Mouse (Mus musculus): ENCODE measurements around the gene Ripor1.
A peak's percentile ranks its signal among the peaks of the same experiment; 100 is the strongest.
"Not testable (repeated sequence)": the region's sequence is repeated elsewhere in the genome, so short reads cannot be mapped to it uniquely, and the experiment has no call there.

The Ripor1 gene

GRCm38 (mm10) chr8:105604804-105605381, at the start of gene Ripor1:
Gene Ripor1 (plus strand): TSS chr8:105605255.
- peak; percentile 91 for DNase-seq

- no peak for DNase-seq
These were observed 42.2 kb upstream of the Ripor1 start for GRCm38 (mm10) chr8:105562863-105563262.

GRCm38 (mm10) chr8:105563871-105564270, 41.2 kb upstream of the Ripor1 start:
- no peak for DNase-seq

- DNase-seq = not testable (repeated sequence)
These were observed 40.4 kb upstream of the Ripor1 start for GRCm38 (mm10) chr8:105564573-105565229.

GRCm38 (mm10) chr8:105565401-105565881, 39.6 kb upstream of the Ripor1 start:
- no peak for DNase-seq

- peak; percentile 100 for DNase-seq
These were observed 38.9 kb upstream of the Ripor1 start, which contains the start of gene Atp6v0d1 for GRCm38 (mm10) chr8:105565952-105566702. Gene Atp6v0d1 (minus strand): TSS chr8:105566047.

- peak; percentile 52 for DNase-seq
These were observed 38.1 kb upstream of the Ripor1 start for GRCm38 (mm10) chr8:105566703-105567595.

GRCm38 (mm10) chr8:105571810-105572209, 33.2 kb upstream of the Ripor1 start:
- DNase-seq = no peak

- DNase-seq = peak; percentile 83
These were observed 31.6 kb upstream of the Ripor1 start for GRCm38 (mm10) chr8:105573427-105573826.

- no peak for DNase-seq
These were observed 30.3 kb upstream of the Ripor1 start for GRCm38 (mm10) chr8:105574741-105575140.

- DNase-seq = no peak
These were observed 29.5 kb upstream of the Ripor1 start for GRCm38 (mm10) chr8:105575538-105575937.

GRCm38 (mm10) chr8:105579719-105580118, 25.3 kb upstream of the Ripor1 start:
- no peak for DNase-seq

GRCm38 (mm10) chr8:105592431-105592830, 12.6 kb upstream of the Ripor1 start:
- DNase-seq = no peak

- DNase-seq = peak; percentile 65
These were observed 11.2 kb upstream of the Ripor1 start for GRCm38 (mm10) chr8:105593859-105594258.

GRCm38 (mm10) chr8:105594451-105595242, 10.4 kb upstream of the Ripor1 start:
- DNase-seq = peak; percentile 75

- peak; percentile 84 for DNase-seq
These were observed 8.6 kb upstream of the Ripor1 start for GRCm38 (mm10) chr8:105596362-105597034.

GRCm38 (mm10) chr8:105598777-105599176, 6.3 kb upstream of the Ripor1 start:
- no peak for DNase-seq

GRCm38 (mm10) chr8:105601301-105601700, 3.8 kb upstream of the Ripor1 start:
- DNase-seq = no peak

- not testable (repeated sequence) for DNase-seq
These were observed 2.5 kb upstream of the Ripor1 start for GRCm38 (mm10) chr8:105602540-105602939.

- DNase-seq = peak; percentile 69
These were observed 585 bp downstream of the Ripor1 start for GRCm38 (mm10) chr8:105605491-105606188.
